Mouse (Mus musculus): ENCODE measurements around the gene Olfr1373.
"Not testable (repeated sequence)": the region's sequence is repeated elsewhere in the genome, so short reads cannot be mapped to it uniquely, and the experiment has no call there.

DNA sequence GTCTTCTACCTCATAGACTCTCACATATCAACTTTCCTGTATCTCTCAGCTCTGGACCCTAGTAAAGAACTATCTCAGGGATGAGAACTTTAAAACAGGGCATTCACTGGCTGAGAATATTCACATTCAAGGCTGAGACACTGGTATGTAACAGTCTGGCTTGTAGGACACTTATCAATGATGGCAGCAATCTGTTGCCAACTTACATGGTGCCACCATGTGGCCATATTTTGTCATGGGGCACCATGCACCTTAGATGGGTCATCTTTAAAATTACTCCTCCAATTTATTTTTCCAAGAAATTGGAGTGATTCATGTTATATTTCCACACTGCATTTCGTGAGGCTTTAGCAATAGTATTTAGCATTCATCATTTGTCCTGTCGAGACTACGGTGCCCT lies 34.6 kb upstream of the Olfr1373 start:
- not testable (repeated sequence) for TF ChIP-seq POLR2A, CTCF (IDR thresholded peaks at IDR 0.05; ENCODE audit: extremely low read depth, insufficient read depth, low read length)

Data from cortical plate, adult 2 months (tissue).